Mouse (Mus musculus) mature B cell (primary cell): Measurements from ENCODE around the gene Rbm46.

Experiments used
- in situ Hi-C: fragments of 300-500 bp; cut with MboI; formaldehyde crosslinking; loops from 2 replicates; pipeline ENCODE4 v1.14.3; 2019

Gene Rbm46

GRCm38 (mm10) chr3:82876372-82876739, at the start of gene Rbm46:
Gene Rbm46, minus strand, starts transcription at chr3:82876483.
- in situ Hi-C loops, result no loop called here

GRCm38 (mm10) chr3:82915632-82916031, 39.3 kb upstream of the Rbm46 start:
- in situ Hi-C loops, result no loop called here

- in situ Hi-C loops, result no loop called here
These were observed 32.4 kb upstream of the Rbm46 start for GRCm38 (mm10) chr3:82908671-82909070.

- in situ Hi-C loops, result no loop called here
These were observed 28.1 kb upstream of the Rbm46 start for GRCm38 (mm10) chr3:82904211-82904908.

GRCm38 (mm10) chr3:82903613-82904205, 27.4 kb upstream of the Rbm46 start, which contains the start of gene Lrat:
Gene Lrat, minus strand, starts transcription at chr3:82903973.
- in situ Hi-C loops, result no loop called here

- in situ Hi-C loops, result no loop called here
These were observed 26.7 kb upstream of the Rbm46 start for GRCm38 (mm10) chr3:82902757-82903612.

GRCm38 (mm10) chr3:82888842-82889241, 12.6 kb upstream of the Rbm46 start:
- in situ Hi-C loops, result no loop called here

GRCm38 (mm10) chr3:82877258-82877657, 975 bp upstream of the Rbm46 start:
- in situ Hi-C loops, result no loop called here

- in situ Hi-C loops, result no loop called here
These were observed 462 bp downstream of the Rbm46 start for GRCm38 (mm10) chr3:82875671-82876371.

GRCm38 (mm10) chr3:82857414-82858077, 18.7 kb downstream of the Rbm46 start:
- in situ Hi-C loops, result no loop called here

GRCm38 (mm10) chr3:82825165-82825564, 51.1 kb downstream of the Rbm46 start:
- in situ Hi-C loops, result no loop called here

GRCm38 (mm10) chr3:82811851-82812250, 64.4 kb downstream of the Rbm46 start:
- in situ Hi-C loops, result no loop called here

- in situ Hi-C loops, result no loop called here
These were observed 65.8 kb downstream of the Rbm46 start for GRCm38 (mm10) chr3:82810334-82811120.

- in situ Hi-C loops, result no loop called here
These were observed 66.5 kb downstream of the Rbm46 start for GRCm38 (mm10) chr3:82809769-82810168.

- in situ Hi-C loops, result no loop called here
These were observed 67.9 kb downstream of the Rbm46 start for GRCm38 (mm10) chr3:82808323-82808911.

GRCm38 (mm10) chr3:82805291-82805690, 71.0 kb downstream of the Rbm46 start:
- in situ Hi-C loops, result no loop called here

- in situ Hi-C loops, result no loop called here
These were observed 75.8 kb downstream of the Rbm46 start for GRCm38 (mm10) chr3:82800470-82800843.

- in situ Hi-C loops, result no loop called here
These were observed 76.4 kb downstream of the Rbm46 start for GRCm38 (mm10) chr3:82799735-82800469.

GRCm38 (mm10) chr3:82793656-82794055, 82.6 kb downstream of the Rbm46 start:
- in situ Hi-C loops, result no loop called here

GRCm38 (mm10) chr3:82791663-82792062, 84.6 kb downstream of the Rbm46 start:
- in situ Hi-C loops, result no loop called here
